Mouse (Mus musculus) layer of hippocampus, postnatal 10 days (tissue): ENCODE data around the gene Camta1. TPM values are rescaled to one million over a fixed set of nuclear protein-coding genes. Genes with fewer than 3 reads are reported as not detected.

Experiments
- DNase-seq, 2 experiments: peaks; one replicate each; pipeline ENCODE4 v3.0.0; 2021; ENCODE audit warnings: low spot score in 2 of 2
- total RNA-seq, 2 experiments: library from RNA; stranded (reverse); gene quantifications; 2 replicates each; pipeline ENCODE4 v1.2.3; 2021

Gene Camta1
- total RNA-seq, 2 experiments from 2014 or later = 218 to 223 TPM

DNA sequence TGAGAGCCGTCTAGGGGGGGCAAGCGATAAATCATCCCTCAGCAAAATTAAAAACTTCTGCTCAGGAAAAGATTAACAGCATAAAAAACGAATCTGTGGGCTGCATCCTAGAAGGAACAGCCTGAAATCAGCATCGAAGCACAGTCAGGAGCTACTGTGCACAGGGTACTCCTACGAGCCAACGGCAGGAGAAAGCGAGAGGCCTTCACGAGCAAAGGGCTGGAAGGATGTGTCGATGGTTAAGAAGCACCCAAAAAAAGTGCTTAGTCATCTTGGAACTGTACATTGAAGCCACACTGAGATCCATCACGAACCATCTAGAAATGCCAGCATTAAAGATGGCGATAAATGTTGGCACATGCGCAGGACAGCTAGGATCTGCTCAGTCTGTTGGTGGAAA is 171.6 kb downstream of the Camta1 start:
- no peak for DNase-seq

GRCm38 (mm10) chr4:151688206-151688605 is 173.5 kb downstream of the Camta1 start:
- no peak for DNase-seq

GRCm38 (mm10) chr4:151684596-151684995 is 177.1 kb downstream of the Camta1 start:
- DNase-seq = no peak

- no peak for DNase-seq
Observed at GRCm38 (mm10) chr4:151682831-151683488, 178.7 kb downstream of the Camta1 start.

- DNase-seq = no peak
Observed at GRCm38 (mm10) chr4:151672452-151672851, 189.2 kb downstream of the Camta1 start.

GRCm38 (mm10) chr4:151666411-151666901 is 195.2 kb downstream of the Camta1 start:
- DNase-seq = peak in 1 of 2 experiments; percentile 23

- no peak for DNase-seq
Observed at GRCm38 (mm10) chr4:151661486-151661885, 200.2 kb downstream of the Camta1 start.

- DNase-seq = no peak
Observed at GRCm38 (mm10) chr4:151656427-151656826, 205.2 kb downstream of the Camta1 start.

DNA sequence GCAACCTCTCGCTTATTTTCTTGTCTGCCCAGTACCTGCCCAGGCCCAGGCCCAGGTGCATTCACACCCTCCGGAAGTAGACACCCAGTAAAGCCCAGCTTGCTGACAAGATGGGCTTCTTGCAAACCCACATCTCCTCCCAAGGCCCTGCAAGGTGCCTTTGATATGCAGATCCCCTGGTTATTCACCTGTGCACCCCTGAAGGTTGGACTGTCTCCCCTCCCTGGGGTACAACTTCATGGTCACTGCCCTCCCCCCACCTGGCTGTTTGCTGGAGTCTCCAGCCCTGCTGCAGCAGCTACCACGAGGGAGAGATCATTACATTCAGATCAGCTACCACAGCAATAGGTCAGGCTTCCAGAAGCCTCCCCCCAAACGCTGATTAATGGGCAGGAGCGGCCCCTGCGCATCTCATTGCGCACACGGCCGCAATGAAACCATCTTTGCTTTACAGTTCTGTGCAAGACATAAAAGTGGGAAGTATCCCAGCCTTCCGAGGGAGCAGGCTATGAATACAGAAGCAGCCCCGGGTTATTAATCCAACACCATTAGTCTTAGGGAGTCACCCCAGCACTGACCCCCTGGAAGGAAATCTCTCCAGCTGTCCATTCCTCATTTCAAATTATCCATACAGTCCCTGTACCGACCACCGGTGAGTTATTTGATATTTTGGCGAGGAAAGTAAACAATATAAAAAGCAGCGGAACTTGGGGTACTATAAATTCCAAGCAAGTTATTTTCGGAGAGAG is 205.9 kb downstream of the Camta1 start:
- no peak for DNase-seq

- no peak for DNase-seq
Observed at GRCm38 (mm10) chr4:151655227-151655626, 206.4 kb downstream of the Camta1 start.

- DNase-seq = no peak
Observed at GRCm38 (mm10) chr4:151642418-151642817, 219.3 kb downstream of the Camta1 start.

- DNase-seq = no peak
Observed at GRCm38 (mm10) chr4:151640971-151641370, 220.7 kb downstream of the Camta1 start.

GRCm38 (mm10) chr4:151638941-151639340 is 222.7 kb downstream of the Camta1 start:
- DNase-seq = no peak

GRCm38 (mm10) chr4:151637348-151637747 is 224.3 kb downstream of the Camta1 start:
- no peak for DNase-seq

GRCm38 (mm10) chr4:151634771-151635170 is 226.9 kb downstream of the Camta1 start:
- DNase-seq = no peak

GRCm38 (mm10) chr4:151633795-151634194 is 227.9 kb downstream of the Camta1 start:
- no peak for DNase-seq

DNA sequence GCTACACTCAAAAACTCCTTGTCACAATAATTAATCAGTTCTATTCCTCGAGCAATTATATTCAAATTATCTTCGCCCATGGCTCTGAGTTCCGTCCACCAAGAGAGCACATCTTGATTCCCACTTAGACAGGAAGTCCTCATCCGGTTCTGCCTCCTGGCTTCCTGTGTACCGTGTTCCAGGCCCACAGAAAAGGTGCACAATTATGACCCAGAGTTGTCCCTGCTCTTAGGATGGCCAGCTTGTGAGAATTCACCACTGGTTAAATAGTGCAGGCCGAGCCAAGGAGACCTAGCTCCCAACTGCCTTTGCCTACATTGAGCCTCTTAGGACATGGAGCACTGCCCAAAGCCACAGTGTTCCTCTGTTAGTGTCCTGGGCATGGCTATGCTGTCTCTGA is 229.4 kb downstream of the Camta1 start:
- no peak for DNase-seq

GRCm38 (mm10) chr4:151630664-151631063 is 231.0 kb downstream of the Camta1 start:
- no peak for DNase-seq

- DNase-seq = no peak
Observed at GRCm38 (mm10) chr4:151630231-151630630, 231.4 kb downstream of the Camta1 start.

GRCm38 (mm10) chr4:151619541-151620016 is 242.1 kb downstream of the Camta1 start:
- no peak for DNase-seq

DNA sequence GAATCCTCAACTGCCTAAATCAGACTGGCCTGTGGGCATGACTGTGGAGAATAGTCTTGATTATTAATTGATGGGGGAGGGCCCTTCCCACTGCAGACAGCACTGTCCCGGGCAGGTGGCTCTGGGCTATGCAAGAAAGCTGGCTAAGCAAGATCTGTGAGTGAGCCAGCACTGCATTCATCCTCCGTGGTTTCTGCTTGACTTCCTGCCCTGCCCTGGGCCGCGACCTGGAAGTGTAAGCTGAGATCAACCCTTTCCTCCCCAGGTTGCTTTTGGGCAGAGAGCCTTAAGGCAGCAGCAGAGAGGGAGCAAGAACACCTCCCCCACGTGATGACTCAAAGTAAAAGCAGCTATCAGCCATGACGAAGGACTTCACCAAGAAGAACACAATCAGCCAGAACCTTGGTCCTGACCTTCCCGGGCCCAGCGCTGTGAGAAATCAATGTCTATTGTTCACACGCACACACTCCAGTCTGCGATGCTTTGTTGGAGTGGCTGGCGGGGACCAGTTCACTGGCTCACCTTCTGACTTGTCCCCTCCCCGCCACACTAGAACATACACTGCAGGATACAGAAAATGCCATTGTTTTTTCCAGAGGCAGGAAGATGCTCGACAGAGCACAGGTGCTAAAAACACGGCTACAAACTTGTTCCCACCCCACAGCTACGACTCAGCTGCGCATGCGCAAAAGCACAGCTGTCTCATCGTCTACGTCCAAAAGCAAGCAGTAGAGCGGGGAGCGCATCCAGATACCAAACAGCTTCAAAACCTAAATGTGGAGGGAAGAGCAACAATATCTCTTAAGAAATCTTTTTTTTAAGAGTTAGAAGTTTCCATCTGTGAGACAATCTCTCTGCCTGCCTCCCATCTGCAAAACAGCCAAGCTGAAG is 243.0 kb downstream of the Camta1 start:
- no peak for DNase-seq
